Mouse (Mus musculus): ENCODE measurements around the gene Dock9.

DNA sequence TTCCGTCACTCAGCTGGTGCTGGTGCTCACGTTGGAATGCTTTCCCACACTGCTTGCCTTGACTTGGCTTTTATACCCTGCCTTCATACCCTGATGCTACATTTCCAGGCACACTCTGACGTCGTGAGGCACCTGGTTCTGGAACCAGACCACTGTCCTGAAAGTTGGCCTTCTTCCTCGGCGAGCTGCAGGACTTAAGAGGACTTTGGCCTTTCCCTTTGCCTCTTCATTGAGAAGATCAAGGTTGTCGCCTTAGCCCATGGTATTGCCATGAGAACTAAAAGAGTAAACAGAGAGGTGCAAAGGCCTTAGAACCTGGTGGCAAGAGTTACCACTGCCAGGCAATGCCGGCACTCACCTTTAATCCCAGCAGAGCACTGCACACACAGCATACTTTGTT lies 73.1 kb downstream of the Dock9 start:
- TF ChIP-seq CTCF (IDR thresholded peaks at IDR 0.05; ENCODE audit: control insufficient read depth, insufficient read depth, low read length), result no peak
- no peak for TF ChIP-seq POLR2A (IDR thresholded peaks at IDR 0.05; ENCODE audit: borderline replicate concordance, control insufficient read depth, low read depth, low read length)
